Mouse (Mus musculus) forebrain, postnatal 0 days (tissue): ENCODE results near the gene Cdh22. TPM values are rescaled to one million over a fixed set of nuclear protein-coding genes. Genes with fewer than 3 reads are reported as not detected.

Source experiments
- ATAC-seq: fragments of 200-750 bp; cut with Nextera tagmentation; 2 replicates; pipeline ENCODE4 v1.8.0; 2017; ENCODE audit warnings: mild to moderate bottlenecking, moderate library complexity
- DNase-seq: peaks from one replicate; pipeline ENCODE4 v3.0.0-alpha.2; 2015
- H3K27ac ChIP-seq: fragments of 300-500 bp; sonication (generic); 2 replicates; pipeline ENCODE4 v1.5.1; 2014; ENCODE audit warnings: low read depth, mild to moderate bottlenecking, antibody characterized with exemption, low read length, moderate library complexity, mixed read lengths
- H3K27me3 ChIP-seq: fragments of 300-500 bp; sonication (generic); 2 replicates; pipeline ENCODE4 v1.6.1; 2014; ENCODE audit warnings: mild to moderate bottlenecking, low read length, mixed read lengths; ENCODE audit not compliant: insufficient read depth
- H3K36me3 ChIP-seq: fragments of 300-500 bp; sonication (generic); 2 replicates; pipeline ENCODE4 v1.6.1; 2014; ENCODE audit warnings: mild to moderate bottlenecking, moderate library complexity; ENCODE audit not compliant: insufficient read depth
- H3K4me1 ChIP-seq: fragments of 300-500 bp; sonication (generic); 2 replicates; pipeline ENCODE4 v1.6.1; 2014; ENCODE audit warnings: antibody characterized with exemption; ENCODE audit not compliant: insufficient read depth
- H3K4me2 ChIP-seq: fragments of 300-500 bp; sonication (generic); 2 replicates; pipeline ENCODE4 v1.6.1; 2014; ENCODE audit warnings: low read depth, mild to moderate bottlenecking, moderate library complexity
- H3K4me3 ChIP-seq: fragments of 300-500 bp; sonication (generic); 2 replicates; pipeline ENCODE4 v1.5.1; 2014; ENCODE audit warnings: low read depth, low read length, mixed read lengths
- H3K9ac ChIP-seq: fragments of 300-500 bp; sonication (generic); 2 replicates; pipeline ENCODE4 v1.6.1; 2014; ENCODE audit warnings: mild to moderate bottlenecking
- H3K9me3 ChIP-seq: fragments of 300-500 bp; sonication (generic); 2 replicates; pipeline ENCODE4 v1.6.1; 2016; ENCODE audit warnings: low read length
- CTCF ChIP-seq: sonication (generic); IDR thresholded peaks from 2 replicates; pipeline ENCODE4 v1.5.1; 2016; ENCODE audit warnings: antibody characterized with exemption, control low read depth, low read depth
- WGBS: fragments of 180-500 bp; shearing (Covaris S2); extraction: QIAGEN DNeasy Blood & Tissue Kit; methylation state at CpG from one replicate; pipeline ENCODE4 v1.1.7; 2014; 5-methylcytosine and 5-hydroxymethylcytosine counted together
- polyA plus RNA-seq: library from polyadenylated mRNA; unstranded; fragments of >200 nt; fragmentation: Nextera tagmentation; extraction: Ambion mirVana; gene quantifications from 2 replicates; pipeline ENCODE4 v1.2.1, GENCODE M21; 2015
- total RNA-seq: library from RNA; depleted of rRNA; stranded (reverse); fragments of >200 nt; gene quantifications from 2 replicates; pipeline ENCODE4 v1.2.3, GENCODE M21; 2014

Gene Cdh22
- total and polyA plus RNA-seq, 2 experiments from 2014 or later, result 10.4 to 24.6 TPM

DNA sequence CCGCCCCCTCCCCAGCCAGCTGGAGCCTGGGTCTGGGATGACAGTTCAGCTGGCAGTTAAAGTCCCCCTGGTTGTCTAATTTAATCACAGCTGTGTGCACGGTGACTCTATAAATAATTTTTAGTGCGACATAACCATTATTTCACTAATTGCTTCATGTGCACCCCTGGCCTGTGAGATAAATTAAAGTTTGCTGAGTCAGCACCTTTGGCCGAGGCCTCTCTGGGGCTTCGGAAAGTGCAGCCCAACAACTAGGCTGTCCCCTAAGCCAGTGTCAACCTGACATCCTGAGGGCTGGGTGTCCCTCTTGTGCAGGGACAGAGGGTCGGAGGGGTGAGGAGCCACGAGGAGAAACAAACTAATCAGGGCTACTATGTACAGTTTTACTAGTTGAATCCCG, 25.2 kb upstream of the Cdh22 start:
- Histone ChIP-seq H3K27ac (no peak overlapping the region), H3K4me3 (no peak overlapping the region), H3K9ac (no peak overlapping the region), H3K36me3 (no peaks in the 10 kb centered on the region), H3K9me3 (no peaks in the 10 kb centered on the region), H3K4me2 (no peak overlapping the region), H3K4me1 (peaks cover 13% of the 10 kb centered on the region; the same call in 1 of the 2 replicates), H3K27me3 (no peaks in the 10 kb centered on the region; the same call in 1 of the 2 replicates)
- DNase-seq (no peak), ATAC-seq (no peak)
- no peak for TF ChIP-seq CTCF
- WGBS, result 76% methylated on average over 8 of the region's 8 CpGs

DNA sequence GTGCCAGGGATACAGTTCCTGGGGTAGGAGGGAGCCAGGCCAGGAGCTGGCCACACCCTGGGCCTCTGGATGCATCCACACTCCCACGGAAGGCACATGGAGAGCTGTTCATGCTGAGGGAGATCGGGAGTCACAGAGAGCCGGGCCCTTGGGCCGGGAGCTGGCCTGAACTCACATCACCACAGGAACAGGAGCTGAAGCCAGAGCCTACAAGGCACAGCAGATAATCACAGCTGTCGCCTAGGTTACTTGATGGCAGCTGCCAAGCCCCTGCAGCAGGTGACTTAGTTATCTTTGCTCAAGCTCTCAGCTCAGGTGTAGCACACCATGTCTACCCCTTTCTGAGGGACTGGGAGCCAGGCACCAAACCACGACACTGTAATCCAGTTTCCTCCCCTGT, 23.7 kb upstream of the Cdh22 start:
- DNase-seq (no peak), ATAC-seq (no peak)
- Histone ChIP-seq H3K9ac (no peak overlapping the region), H3K4me1 (peaks cover under 1% of the 10 kb centered on the region), H3K27ac (no peak overlapping the region), H3K27me3 (peaks cover 4% of the 10 kb centered on the region), H3K36me3 (no peaks in the 10 kb centered on the region), H3K4me2 (no peak overlapping the region), H3K9me3 (no peaks in the 10 kb centered on the region), H3K4me3 (no peak overlapping the region)
- no peak for TF ChIP-seq CTCF
- WGBS, result 69% methylated on average over 6 of the region's 6 CpGs

DNA sequence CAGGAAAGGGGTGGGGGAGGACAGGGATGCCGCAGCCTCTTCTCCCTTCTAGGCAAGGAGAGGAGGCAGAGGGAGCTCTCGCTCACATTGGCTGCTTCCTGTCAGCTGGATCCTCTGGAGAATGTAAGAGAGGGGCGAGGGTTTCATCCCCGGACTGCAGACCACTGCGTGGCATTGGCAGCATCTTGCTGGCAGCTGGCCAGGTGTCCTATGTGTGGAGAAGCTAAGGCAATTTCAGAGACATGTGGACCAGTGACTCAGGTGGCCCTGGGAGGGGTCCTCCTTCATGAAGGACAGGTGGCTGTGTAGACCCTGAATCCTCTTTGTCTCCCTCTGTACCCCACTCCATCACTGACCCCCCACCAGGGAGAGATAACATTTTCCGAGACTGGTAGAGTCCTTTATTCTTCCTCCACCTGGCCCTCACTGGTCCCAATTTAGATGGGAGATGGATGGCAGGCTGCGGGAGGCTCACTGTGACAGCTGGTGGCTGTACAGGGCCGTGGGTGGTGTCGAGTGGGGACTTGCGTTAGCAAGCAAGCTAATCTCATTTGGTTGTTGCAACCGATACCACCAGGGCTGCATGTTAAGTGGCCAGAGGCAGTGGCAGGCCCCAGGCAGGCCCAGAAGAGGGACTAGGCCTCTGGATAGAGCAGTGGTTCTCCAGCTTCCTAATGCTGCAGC, 22.6 kb upstream of the Cdh22 start:
- Histone ChIP-seq H3K9ac (no peak overlapping the region), H3K4me1 (no peaks in the 10 kb centered on the region; the same call in 1 of the 2 replicates), H3K9me3 (no peaks in the 10 kb centered on the region), H3K27ac (no peak overlapping the region), H3K27me3 (peaks cover 15% of the 10 kb centered on the region), H3K4me2 (no peak overlapping the region), H3K4me3 (no peak overlapping the region), H3K36me3 (no peaks in the 10 kb centered on the region)
- DNase-seq (no peak), ATAC-seq (no peak)
- 45% methylated on average over 11 of the region's 11 CpGs for WGBS
- TF ChIP-seq CTCF, result no peak

DNA sequence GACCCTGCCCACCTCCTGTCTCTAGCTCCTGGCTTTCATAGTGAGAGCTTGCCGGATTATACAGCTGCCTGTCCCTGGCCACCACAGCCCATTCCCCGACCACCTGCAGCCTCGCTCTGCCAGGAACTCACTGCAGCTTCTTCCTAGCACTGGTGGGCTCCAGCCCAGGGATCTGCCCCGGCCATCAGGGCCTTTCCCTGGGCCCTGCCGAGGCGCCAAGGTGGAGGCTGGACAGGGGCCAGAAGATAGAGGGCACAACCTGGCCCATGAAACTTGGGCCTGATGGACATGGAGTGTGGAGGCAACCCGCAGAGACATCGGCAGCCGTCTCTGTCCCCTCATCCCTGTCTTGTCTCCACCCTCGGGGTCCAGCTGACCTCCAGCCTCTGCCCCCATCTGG, 21.6 kb upstream of the Cdh22 start:
- Histone ChIP-seq H3K4me3 (no peak overlapping the region), H3K9ac (no peak overlapping the region), H3K4me2 (no peak overlapping the region), H3K27me3 (peaks cover 15% of the 10 kb centered on the region), H3K4me1 (no peaks in the 10 kb centered on the region; the same call in 1 of the 2 replicates), H3K9me3 (no peaks in the 10 kb centered on the region), H3K36me3 (no peaks in the 10 kb centered on the region), H3K27ac (no peak overlapping the region)
- no peak for DNase-seq
- no peak for TF ChIP-seq CTCF
- ATAC-seq, result no peak
- WGBS, result 72% methylated on average over 10 of the region's 10 CpGs

DNA sequence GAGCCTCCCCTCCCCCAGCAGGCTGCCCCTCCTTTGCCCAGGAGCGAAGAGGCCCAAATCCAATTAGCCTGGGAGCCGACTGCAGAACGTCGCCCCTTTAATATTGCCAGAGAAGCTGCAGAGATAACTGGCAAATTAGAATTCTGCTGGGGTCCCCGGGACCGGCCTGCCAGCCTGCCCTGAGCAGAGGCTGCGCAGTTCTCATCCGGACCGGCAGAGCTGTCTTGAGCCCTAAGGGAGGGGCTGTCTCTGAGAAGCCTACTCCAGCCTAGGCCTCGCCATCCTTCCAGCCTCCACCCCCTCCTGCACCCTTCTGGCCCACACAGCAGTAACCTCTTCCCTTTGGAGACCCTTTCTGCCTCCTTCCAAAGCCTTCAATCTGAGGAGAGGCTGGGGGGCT, 19.2 kb upstream of the Cdh22 start:
- Histone ChIP-seq H3K9me3 (no peaks in the 10 kb centered on the region), H3K9ac (no peak overlapping the region), H3K27ac (no peak overlapping the region), H3K4me2 (no peak overlapping the region), H3K36me3 (no peaks in the 10 kb centered on the region), H3K27me3 (peaks cover 25% of the 10 kb centered on the region), H3K4me3 (no peak overlapping the region), H3K4me1 (no peaks in the 10 kb centered on the region; the same call in 1 of the 2 replicates)
- ATAC-seq (peak; percentile 59), DNase-seq (no peak)
- TF ChIP-seq CTCF, result no peak
- WGBS, result 12% methylated on average over 10 of the region's 10 CpGs

DNA sequence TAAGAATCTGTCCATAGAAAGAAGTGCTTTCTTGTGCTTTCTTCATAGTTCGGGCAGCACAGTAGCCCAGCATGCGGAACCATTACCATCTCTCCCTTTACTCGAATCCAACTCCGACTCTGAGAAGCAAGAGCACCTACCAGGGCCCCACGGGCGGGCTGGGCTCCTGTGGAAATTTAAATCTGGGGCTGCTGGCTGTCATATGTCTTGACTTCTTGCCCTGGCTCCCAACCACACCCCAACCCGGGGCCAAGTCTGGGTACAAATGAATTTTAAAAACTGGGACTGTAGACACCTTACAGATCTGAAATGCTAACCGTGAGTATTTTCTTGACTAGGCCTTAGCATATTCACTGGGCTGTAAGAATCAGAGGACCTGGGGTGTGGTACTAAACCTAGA, 18.6 kb upstream of the Cdh22 start:
- H3K27me3 ChIP-seq, result peaks cover 25% of the 10 kb centered on the region
- no peak for ATAC-seq
- no peaks in the 10 kb centered on the region; the same call in 1 of the 2 replicates for H3K4me1 ChIP-seq

DNA sequence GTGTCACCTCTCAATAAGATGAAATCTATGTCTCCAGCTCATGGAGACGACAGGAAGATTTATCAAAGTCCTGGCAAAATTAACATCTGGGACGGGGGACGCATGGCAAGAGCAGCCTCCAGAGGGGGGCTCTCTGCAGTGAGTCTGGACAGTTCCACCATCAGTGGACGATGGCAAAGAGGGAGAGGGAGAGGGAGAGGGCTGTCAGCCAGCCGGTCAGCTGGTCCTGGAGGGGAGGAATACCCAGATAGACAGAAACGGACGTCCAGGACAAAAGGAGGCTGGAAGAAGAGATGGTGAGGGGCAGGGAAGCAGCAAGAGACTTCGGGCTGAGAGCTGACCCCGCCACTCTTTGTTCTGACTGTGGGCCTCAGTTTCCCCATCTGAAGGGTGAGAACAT, 18.1 kb upstream of the Cdh22 start:
- 57% methylated on average over 9 of the region's 9 CpGs for WGBS

More for the DNA sequence above, 18.6 kb upstream of the Cdh22 start:
- TF ChIP-seq CTCF, result no peak
- Histone ChIP-seq H3K9ac (no peak overlapping the region), H3K9me3 (no peaks in the 10 kb centered on the region), H3K4me3 (no peak overlapping the region), H3K27ac (no peak overlapping the region), H3K36me3 (no peaks in the 10 kb centered on the region), H3K4me2 (no peak overlapping the region)
- DNase-seq, result no peak
- 65% methylated on average over 8 of the region's 8 CpGs for WGBS

More for the DNA sequence above, 18.1 kb upstream of the Cdh22 start:
- Histone ChIP-seq H3K9ac (no peak overlapping the region), H3K27me3 (peaks cover 27% of the 10 kb centered on the region), H3K4me1 (no peaks in the 10 kb centered on the region; the same call in 1 of the 2 replicates), H3K4me2 (no peak overlapping the region), H3K9me3 (no peaks in the 10 kb centered on the region), H3K36me3 (no peaks in the 10 kb centered on the region), H3K27ac (no peak overlapping the region), H3K4me3 (no peak overlapping the region)
- no peak for ATAC-seq
- no peak for TF ChIP-seq CTCF
- no peak for DNase-seq
